ENCODE assay signal across 13 mouse cellular contexts in genomic region chr12:102390042-102390441, GRCm38 (mm10). TPM values are rescaled to one million over a fixed set of nuclear protein-coding genes. Genes with fewer than 3 reads are reported as not detected.
DNase-seq lines count a peak whose midpoint lies in the region; ATAC-seq lines count a peak whose summit lies in the region.
"Had no signal": no experiment of that assay in that cellular context is flagged by ENCODE, and none has a peak within 500 bp of the region (broad histone marks: within the 10 kb centered on the region; RNA-seq: fewer than 3 reads in every experiment).

No protein-coding gene starts in this region.

- no peaks in the 10 kb centered on the region for H3K27me3 ChIP-seq in hindbrain, embryonic 15.5 days
- peaks cover 71% of the 10 kb centered on the region for H3K27me3 ChIP-seq in hindbrain, embryonic 10.5 days (ENCODE audit: insufficient read depth, poor library complexity, severe bottlenecking)
- no peaks in the 10 kb centered on the region; the same call in 1 of the 2 replicates for H3K27me3 ChIP-seq in neural tube, embryonic 15.5 days (replicated peaks)
- H3K27me3 ChIP-seq in midbrain, embryonic 16.5 days (ENCODE audit: control insufficient read depth, insufficient read depth, low read depth, low read length): no peaks in the 10 kb centered on the region; the same call in none of the 2 replicates
- H3K27me3 ChIP-seq: CH12.LX had no signal

- ATAC-seq in hindbrain, embryonic 15.5 days (ENCODE audit: low FRiP score, low read depth): no peak
- ATAC-seq in neural tube, embryonic 15.5 days (ENCODE audit: low FRiP score): no peak
- ATAC-seq in midbrain, embryonic 16.5 days: no peak

- no peak for DNase-seq in hindbrain, embryonic 10.5 days (ENCODE audit: low spot score)
- DNase-seq in neural tube, embryonic 10.5 days (ENCODE audit: extremely low spot score, low spot score): no peak
- peak; percentile 71 for DNase-seq in brain, adult 2 months (ENCODE audit: low read depth, low spot score)
- no peak for DNase-seq in urinary bladder, postnatal 10 days (ENCODE audit: low spot score)
- DNase-seq: heart, adult 18-20 months; lung, adult 2 months; thymus, postnatal 36 days had no signal

- peaks cover 14% of the 10 kb centered on the region for H3K36me3 ChIP-seq in hindbrain, embryonic 15.5 days
- peaks cover 21% of the 10 kb centered on the region for H3K36me3 ChIP-seq in hindbrain, embryonic 10.5 days
- peaks cover 19% of the 10 kb centered on the region for H3K36me3 ChIP-seq in neural tube, embryonic 15.5 days
- peaks cover 7% of the 10 kb centered on the region for H3K36me3 ChIP-seq in midbrain, embryonic 16.5 days (ENCODE audit: control insufficient read depth, insufficient read depth, low read length)

- no peaks in the 10 kb centered on the region for H3K9me3 ChIP-seq in hindbrain, embryonic 15.5 days
- no peaks in the 10 kb centered on the region for H3K9me3 ChIP-seq in hindbrain, embryonic 10.5 days
- H3K9me3 ChIP-seq in neural tube, embryonic 15.5 days (replicated peaks): no peaks in the 10 kb centered on the region
- H3K9me3 ChIP-seq in midbrain, embryonic 16.5 days (replicated peaks; ENCODE audit: control insufficient read depth, low read length, poor library complexity, severe bottlenecking): no peaks in the 10 kb centered on the region

- H3K4me3 ChIP-seq in hindbrain, embryonic 15.5 days: no peak overlapping the region
- no peak overlapping the region for H3K4me3 ChIP-seq in hindbrain, embryonic 10.5 days
- H3K4me3 ChIP-seq in neural tube, embryonic 15.5 days (replicated peaks): no peak overlapping the region
- no peak overlapping the region for H3K4me3 ChIP-seq in midbrain, embryonic 16.5 days (ENCODE audit: low read depth, low read length)
- H3K4me3 ChIP-seq: left cerebral cortex, adult 2 months had no signal

- H3K4me2 ChIP-seq in hindbrain, embryonic 15.5 days: peak overlapping the region; percentile 18; the same call in 1 of the 2 replicates
- peak overlapping the region; percentile 19; the same call in 1 of the 2 replicates for H3K4me2 ChIP-seq in neural tube, embryonic 15.5 days
- H3K4me2 ChIP-seq in midbrain, embryonic 16.5 days (ENCODE audit: low read length): 0 out of 2 replicates have a peak overlapping the region, but pooled peaks have one; percentile 21

- 41% methylated on average over 8 of the region's 8 CpGs for WGBS in hindbrain, embryonic 15.5 days
- 37% methylated on average over 8 of the region's 8 CpGs for WGBS in hindbrain, embryonic 10.5 days
- 23% methylated on average over 8 of the region's 8 CpGs for WGBS in neural tube, embryonic 15.5 days
- 22% methylated on average over 8 of the region's 8 CpGs for WGBS in midbrain, embryonic 16.5 days

- no peaks in the 10 kb centered on the region for H3K4me1 ChIP-seq in hindbrain, embryonic 15.5 days (replicated peaks)
- peaks cover 2% of the 10 kb centered on the region; the same call in 1 of the 2 replicates for H3K4me1 ChIP-seq in hindbrain, embryonic 10.5 days (replicated peaks)
- no peaks in the 10 kb centered on the region for H3K4me1 ChIP-seq in neural tube, embryonic 15.5 days
- no peaks in the 10 kb centered on the region for H3K4me1 ChIP-seq in midbrain, embryonic 16.5 days (ENCODE audit: control insufficient read depth, insufficient read depth, low read length)

- no peak overlapping the region for H3K9ac ChIP-seq in hindbrain, embryonic 15.5 days
- H3K9ac ChIP-seq in neural tube, embryonic 15.5 days (replicated peaks): no peak overlapping the region
- H3K9ac ChIP-seq in midbrain, embryonic 16.5 days (ENCODE audit: low read depth, low read length): no peak overlapping the region

- H3K27ac ChIP-seq in hindbrain, embryonic 15.5 days (replicated peaks): no peak overlapping the region
- H3K27ac ChIP-seq in hindbrain, embryonic 10.5 days: no peak overlapping the region
- no peak overlapping the region for H3K27ac ChIP-seq in neural tube, embryonic 15.5 days (replicated peaks)
- H3K27ac ChIP-seq in midbrain, embryonic 16.5 days (ENCODE audit: low read length): no peak overlapping the region
- H3K27ac ChIP-seq: kidney, postnatal 0 days; left cerebral cortex, adult 2 months had no signal

RNA-seq across cellular contexts. Expression of gene Lgmn, which starts 49.6 kb away (rescaled TPM):
- 104 and 109 TPM in 2 replicates for polyA plus RNA-seq in hindbrain, embryonic 15.5 days (2015; fragmentation: Nextera tagmentation; extraction: Ambion mirVana)
- 53.9 and 62.5 TPM in 2 replicates for polyA plus RNA-seq in hindbrain, embryonic 10.5 days (2016; fragmentation: Nextera tagmentation; extraction: Ambion mirVana)
- polyA plus RNA-seq in neural tube, embryonic 15.5 days (2015; fragmentation: Nextera tagmentation; extraction: Ambion mirVana): 117 and 123 TPM in 2 replicates
- polyA plus RNA-seq in midbrain, embryonic 16.5 days (2015; fragmentation: Nextera tagmentation; extraction: Ambion mirVana): 90.3 and 108 TPM in 2 replicates
